Mouse (Mus musculus) spleen, postnatal 10 days (tissue): Measurements from ENCODE around the gene Osbpl5.
"Not testable (repeated sequence)": the region's sequence is repeated elsewhere in the genome, so short reads cannot be mapped to it uniquely, and the experiment has no call there.

Experiments used
- DNase-seq, 2 experiments: peaks; one replicate each; pipeline ENCODE4 v3.0.0; 2021 to 2022; ENCODE audit warnings: low spot score in 2 of 2

Gene Osbpl5

GRCm38 (mm10) chr7:143649034-143649768 is 107.6 kb downstream of the Osbpl5 start, which contains the start of gene Tnfrsf22:
Tnfrsf22 (minus strand) TSS chr7:143649661.
- DNase-seq, result peak; percentile 38 to 84

- DNase-seq, result not testable (repeated sequence)
Measured at GRCm38 (mm10) chr7:143643949-143644348, 112.8 kb downstream of the Osbpl5 start.
